In genomic region chr5:44799861-44800260, GRCm38 (mm10) we compare ENCODE assay signal across 9 mouse cellular contexts. TPM values are rescaled to one million over a fixed set of nuclear protein-coding genes. Genes with fewer than 3 reads are reported as not detected.
DNase-seq lines count a peak whose midpoint lies in the region; ATAC-seq and TF ChIP-seq lines count a peak whose summit lies in the region.
"Had no signal": no experiment of that assay in that cellular context is flagged by ENCODE, and none has a peak within 500 bp of the region (broad histone marks: within the 10 kb centered on the region; RNA-seq: fewer than 3 reads in every experiment).

No protein-coding gene starts in this region.

- no peak for ATAC-seq in erythroid progenitor cell, adult 5-6 weeks (replicated peaks; ENCODE audit: low FRiP score, poor library complexity, severe bottlenecking)

- peaks cover 38% of the 10 kb centered on the region for H3K4me1 ChIP-seq in midbrain, embryonic 10.5 days

- no peaks in the 10 kb centered on the region for H3K36me3 ChIP-seq in midbrain, embryonic 10.5 days

- peak overlapping the region; percentile 76 for H3K27ac ChIP-seq in midbrain, embryonic 10.5 days (replicated peaks)
- H3K27ac ChIP-seq in layer of hippocampus, adult 2 months = no peak overlapping the region

- no peak for TF ChIP-seq CTCF in layer of hippocampus, adult 2 months (conservative IDR thresholded peaks at IDR 0.05)

- no peaks in the 10 kb centered on the region for H3K27me3 ChIP-seq in midbrain, embryonic 10.5 days (ENCODE audit: low read depth, poor library complexity, severe bottlenecking)

- peak overlapping the region; percentile 53 for H3K4me3 ChIP-seq in midbrain, embryonic 10.5 days
- no peak overlapping the region for H3K4me3 ChIP-seq in layer of hippocampus, adult 2 months

- no peaks in the 10 kb centered on the region for H3K9me3 ChIP-seq in midbrain, embryonic 10.5 days (replicated peaks)

- DNase-seq in adrenal gland, adult 2 months = peak; percentile 30
- no peak for DNase-seq in adrenal gland, adult 8-10 months
- peak; percentile 21 for DNase-seq in right cerebral cortex, adult 18-20 months
- DNase-seq in right cerebral cortex, postnatal 36 days (ENCODE audit: low spot score in 2 of 2) = no peak
- peak; percentile 16 for DNase-seq in midbrain, embryonic 10.5 days (ENCODE audit: low spot score)
- no peak for DNase-seq in layer of hippocampus, adult 2 months (ENCODE audit: low spot score in 2 of 2)
- no peak for DNase-seq in layer of hippocampus, postnatal 14 days (ENCODE audit: low spot score in 2 of 2)
- DNase-seq: thymus, adult 18-20 months had no signal

- WGBS in midbrain, embryonic 10.5 days = 11% methylated on average over 2 of the region's 2 CpGs

RNA-seq across cellular contexts. Expression of gene Ldb2, which starts 0.4 kb away (rescaled TPM):
- total RNA-seq in adrenal gland, adult 2 months (2021) = 10 to 100 TPM; 26.4 to 43.1 TPM
- 23.1 and 29.1 TPM in 2 replicates for polyA plus RNA-seq in adrenal gland, adult 2 months (2012; rRNA removed)
- 10 to 100 TPM; 20.5 to 36.8 (median 26.7) TPM for total RNA-seq in adrenal gland, adult 8-10 months (2022)
- polyA plus RNA-seq in midbrain, embryonic 10.5 days (2016; fragmentation: Nextera tagmentation; extraction: Ambion mirVana) = 13.3 and 16.2 TPM in 2 replicates
- total RNA-seq in erythroid progenitor cell, adult 5-6 weeks (2015; ENCODE audit: low replicate concordance) = 1.3 TPM in 1 of 2 replicates, not detected in the other
- total RNA-seq in erythroid progenitor cell, adult 5-6 weeks (2017; ENCODE audit: low replicate concordance) = not detected in 2 replicates
- total RNA-seq in layer of hippocampus, adult 2 months (2021) = 10 to 100 TPM; 44.2 to 47.7 TPM
- 10 to 100 TPM; 34.1 to 40.6 TPM for total RNA-seq in layer of hippocampus, postnatal 14 days (2021)

Comparison
In these comparisons a context has a peak if more than half of its experiments do, and no peak if none do; other contexts are left out.
1. DNase-seq: peak in adrenal gland, adult 2 months (single experiment), right cerebral cortex, adult 18-20 months (single experiment) and midbrain, embryonic 10.5 days (single experiment); none in adrenal gland, adult 8-10 months (single experiment), right cerebral cortex, postnatal 36 days (0 of 2), layer of hippocampus, adult 2 months (0 of 2) and layer of hippocampus, postnatal 14 days (0 of 2).
2. RNA of gene Ldb2, which starts 0.4 kb away (total RNA-seq): 44.2 to 47.7 TPM in layer of hippocampus, adult 2 months, 26.4 to 43.1 TPM in adrenal gland, adult 2 months, 34.1 to 40.6 TPM in layer of hippocampus, postnatal 14 days and 20.5 to 36.8 TPM in adrenal gland, adult 8-10 months; 1.3 TPM in erythroid progenitor cell, adult 5-6 weeks; every median in the first group is over 4 times any median in the second.